Mouse (Mus musculus) limb, embryonic 13.5 days (tissue): ENCODE measurements around the gene Ttc33. TPM values are rescaled to one million over a fixed set of nuclear protein-coding genes. Genes with fewer than 3 reads are reported as not detected.
A peak's percentile ranks its signal among the peaks of the same experiment; 100 is the strongest.

Source experiments
- ATAC-seq: fragments of 200-750 bp; cut with Nextera tagmentation; 2 replicates; pipeline ENCODE4 v1.8.0; 2017; ENCODE audit warnings: low read depth, moderate number of reproducible peaks, moderate TSS enrichment; ENCODE audit not compliant: low FRiP score
- H3K27ac ChIP-seq: fragments of 300-500 bp; sonication (generic); 2 replicates; pipeline ENCODE4 v1.5.1; 2015; ENCODE audit warnings: inconsistent platforms, mild to moderate bottlenecking, moderate library complexity
- H3K27me3 ChIP-seq: fragments of 300-500 bp; sonication (generic); 2 replicates; pipeline ENCODE4 v1.6.1; 2015; ENCODE audit warnings: mild to moderate bottlenecking, inconsistent platforms
- H3K36me3 ChIP-seq: fragments of 300-500 bp; sonication (generic); 2 replicates; pipeline ENCODE4 v1.6.1; 2015; ENCODE audit warnings: inconsistent platforms, mild to moderate bottlenecking, moderate library complexity
- H3K4me1 ChIP-seq: fragments of 300-500 bp; sonication (generic); 2 replicates; pipeline ENCODE4 v1.6.1; 2015; ENCODE audit warnings: inconsistent platforms
- H3K4me2 ChIP-seq: fragments of 300-500 bp; sonication (generic); replicated peaks from 2 replicates; pipeline ENCODE4 v1.6.1; 2015; ENCODE audit warnings: inconsistent platforms, mild to moderate bottlenecking, moderate library complexity
- H3K4me3 ChIP-seq: fragments of 300-500 bp; sonication (generic); 2 replicates; pipeline ENCODE4 v1.5.1; 2015; ENCODE audit warnings: moderate library complexity, mild to moderate bottlenecking, inconsistent platforms
- H3K9ac ChIP-seq: fragments of 300-500 bp; sonication (generic); 2 replicates; pipeline ENCODE4 v1.6.1; 2015; ENCODE audit warnings: mild to moderate bottlenecking, inconsistent platforms
- H3K9me3 ChIP-seq: fragments of 300-500 bp; sonication (generic); 2 replicates; pipeline ENCODE4 v1.6.1; 2016; ENCODE audit warnings: inconsistent platforms
- WGBS: fragments of 180-500 bp; shearing (Covaris S2); methylation state at CpG from one replicate; pipeline ENCODE4 v1.1.7; 2015; 5-methylcytosine and 5-hydroxymethylcytosine counted together
- polyA plus RNA-seq: library from polyadenylated mRNA; unstranded; fragments of >200 nt; fragmentation: Nextera tagmentation; extraction: Ambion mirVana; gene quantifications from 2 replicates; pipeline ENCODE4 v1.2.1, GENCODE M21; 2015

Gene Ttc33
- polyA plus RNA-seq, 1 experiment from 2014 or later, result 41.5 TPM

- H3K9ac ChIP-seq, result no peak overlapping the region
- H3K9me3 ChIP-seq, result no peaks in the 10 kb centered on the region
- 0 out of 2 replicates have a peak, but pooled peaks cover 5% of the 10 kb centered on the region for H3K27me3 ChIP-seq
- H3K4me3 ChIP-seq, result no peak overlapping the region
- no peak for ATAC-seq
- H3K27ac ChIP-seq, result no peak overlapping the region
- peaks cover 14% of the 10 kb centered on the region; the same call in 1 of the 2 replicates for H3K4me1 ChIP-seq
- 14% methylated on average over 6 of the region's 6 CpGs for whole genome bisulfite sequencing
- H3K4me2 ChIP-seq, result 0 out of 2 replicates have a peak overlapping the region, but pooled peaks have one; percentile 31
- no peaks in the 10 kb centered on the region for H3K36me3 ChIP-seq
Observed at GRCm38 (mm10) chr15:5236538-5236937, 51.2 kb downstream of the Ttc33 start.

GRCm38 (mm10) chr15:5237012-5237660 is 51.8 kb downstream of the Ttc33 start:
- 65% methylated on average over 7 of the region's 7 CpGs for WGBS
- no peak for ATAC-seq
- peaks cover 18% of the 10 kb centered on the region; the same call in 1 of the 2 replicates for H3K4me1 ChIP-seq

GRCm38 (mm10) chr15:5238073-5238472 is 52.7 kb downstream of the Ttc33 start:
- Histone ChIP-seq H3K9me3 (no peaks in the 10 kb centered on the region), H3K36me3 (no peaks in the 10 kb centered on the region), H3K4me2 (no peak overlapping the region), H3K4me3 (no peak overlapping the region), H3K27ac (no peak overlapping the region), H3K9ac (no peak overlapping the region), H3K4me1 (peaks cover 26% of the 10 kb centered on the region), H3K27me3 (peaks cover 18% of the 10 kb centered on the region)
- ATAC-seq, result no peak
- WGBS, result 75% methylated on average over 7 of the region's 7 CpGs

More at GRCm38 (mm10) chr15:5237012-5237660, 51.8 kb downstream of the Ttc33 start:
- peaks cover 9% of the 10 kb centered on the region; the same call in 1 of the 2 replicates for H3K27me3 ChIP-seq
- no peaks in the 10 kb centered on the region for H3K9me3 ChIP-seq
- H3K27ac ChIP-seq, result no peak overlapping the region
- H3K4me2 ChIP-seq, result no peak overlapping the region
- no peak overlapping the region for H3K4me3 ChIP-seq
- no peak overlapping the region for H3K9ac ChIP-seq
- no peaks in the 10 kb centered on the region for H3K36me3 ChIP-seq

DNA sequence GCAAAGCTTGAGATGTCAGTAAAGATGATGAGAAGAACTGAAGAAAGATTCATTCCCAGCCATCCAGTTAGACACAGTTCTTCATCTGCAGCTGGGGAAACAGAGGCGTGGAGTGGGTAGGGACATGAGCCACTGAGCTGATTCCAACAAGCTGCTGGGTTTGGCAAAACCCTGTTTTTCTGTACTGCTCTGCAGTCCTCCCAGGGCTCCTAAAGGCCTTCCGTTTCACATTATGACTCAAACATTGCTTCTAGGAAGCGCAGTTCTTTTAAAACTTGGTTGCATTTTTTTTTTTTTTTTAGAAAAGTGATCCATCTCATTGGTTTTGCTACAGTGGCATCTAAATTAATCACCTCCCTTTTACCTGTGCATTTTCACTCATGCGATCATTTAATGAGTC is 53.2 kb downstream of the Ttc33 start:
- H3K4me3 ChIP-seq, result no peak overlapping the region
- 66% methylated on average over 4 of the region's 4 CpGs for WGBS

GRCm38 (mm10) chr15:5239361-5239760 is 54.0 kb downstream of the Ttc33 start:
- Histone ChIP-seq H3K4me1 (peaks cover 35% of the 10 kb centered on the region), H3K36me3 (no peaks in the 10 kb centered on the region), H3K27me3 (peaks cover 29% of the 10 kb centered on the region), H3K4me2 (peak overlapping the region; percentile 100), H3K9me3 (no peaks in the 10 kb centered on the region), H3K9ac (no peak overlapping the region), H3K27ac (no peak overlapping the region), H3K4me3 (no peak overlapping the region)
- ATAC-seq, result no peak
- WGBS, result 85% methylated on average over 4 of the region's 4 CpGs

More for the DNA sequence above, 53.2 kb downstream of the Ttc33 start:
- H3K27me3 ChIP-seq, result peaks cover 23% of the 10 kb centered on the region
- no peak overlapping the region for H3K9ac ChIP-seq
- H3K36me3 ChIP-seq, result no peaks in the 10 kb centered on the region
- H3K9me3 ChIP-seq, result no peaks in the 10 kb centered on the region
- no peak for ATAC-seq
- H3K4me2 ChIP-seq, result no peak overlapping the region
- peaks cover 31% of the 10 kb centered on the region for H3K4me1 ChIP-seq
- no peak overlapping the region for H3K27ac ChIP-seq

DNA sequence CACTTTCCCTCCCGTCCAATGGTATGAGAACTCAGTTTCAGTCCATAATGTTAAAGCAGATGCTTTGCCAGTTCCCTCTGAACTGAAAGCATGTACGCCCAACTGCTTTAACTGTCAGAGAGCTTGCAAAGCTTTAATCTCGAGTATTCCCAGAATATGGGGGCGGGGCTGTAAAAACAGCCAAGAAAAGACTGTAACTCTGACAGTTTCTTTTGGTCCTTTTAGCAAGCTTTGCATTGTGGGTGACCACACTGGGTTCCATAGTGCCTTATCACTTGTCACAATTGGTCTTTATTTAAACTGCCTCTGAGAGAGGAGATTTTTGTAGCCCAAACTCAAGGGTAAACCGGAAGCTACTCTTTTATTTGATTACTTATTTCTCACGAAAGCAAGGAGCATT is 54.6 kb downstream of the Ttc33 start:
- peaks cover 34% of the 10 kb centered on the region for H3K27me3 ChIP-seq
- H3K4me3 ChIP-seq, result no peak overlapping the region
- no peak overlapping the region for H3K27ac ChIP-seq
- no peaks in the 10 kb centered on the region for H3K36me3 ChIP-seq
- WGBS, result 66% methylated on average over 6 of the region's 6 CpGs
- H3K4me1 ChIP-seq, result peaks cover 40% of the 10 kb centered on the region
- H3K9me3 ChIP-seq, result no peaks in the 10 kb centered on the region
- no peak overlapping the region for H3K9ac ChIP-seq
- peak overlapping the region; percentile 100 for H3K4me2 ChIP-seq
- ATAC-seq, result no peak

DNA sequence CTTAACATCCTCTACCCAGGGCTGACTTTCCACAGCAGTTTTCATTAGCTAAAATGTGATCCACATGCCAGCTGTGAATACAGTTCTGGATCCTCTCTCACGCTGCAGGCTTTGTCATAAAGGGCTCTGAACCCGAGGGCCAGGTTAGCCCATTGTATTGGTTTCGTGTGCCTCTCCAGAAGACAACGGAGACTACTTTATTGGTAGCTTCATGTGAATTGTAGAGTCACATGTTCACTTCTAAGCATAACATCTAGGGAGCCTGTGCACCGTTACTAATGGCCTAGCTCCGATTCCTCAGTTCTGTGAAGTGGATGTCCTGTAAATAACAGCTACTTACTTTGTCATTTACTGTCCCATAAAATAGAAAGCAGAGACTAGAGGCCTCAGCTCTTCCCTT is 55.0 kb downstream of the Ttc33 start:
- Histone ChIP-seq H3K4me2 (peak overlapping the region; percentile 100), H3K27me3 (peaks cover 38% of the 10 kb centered on the region), H3K9ac (peak overlapping the region; percentile 31; the same call in 1 of the 2 replicates), H3K4me1 (peaks cover 38% of the 10 kb centered on the region), H3K36me3 (no peaks in the 10 kb centered on the region), H3K9me3 (no peaks in the 10 kb centered on the region), H3K4me3 (peak overlapping the region; percentile 2; the same call in 1 of the 2 replicates), H3K27ac (no peak overlapping the region)
- 52% methylated on average over 6 of the region's 6 CpGs for WGBS
- no peak for ATAC-seq

GRCm38 (mm10) chr15:5241304-5242201 is 56.2 kb downstream of the Ttc33 start:
- H3K4me1 ChIP-seq, result peaks cover 33% of the 10 kb centered on the region
- ATAC-seq, result peak; percentile 24; the same call in 1 of the 2 replicates
- H3K27ac ChIP-seq, result no peak overlapping the region
- H3K4me2 ChIP-seq, result peak overlapping the region; percentile 100
- peak overlapping the region; percentile 74 for H3K9ac ChIP-seq
- H3K36me3 ChIP-seq, result no peaks in the 10 kb centered on the region
- WGBS, result 14% methylated on average over 12 of the region's 12 CpGs
- H3K9me3 ChIP-seq, result no peaks in the 10 kb centered on the region
- H3K4me3 ChIP-seq, result peak overlapping the region; percentile 61
- peaks cover 44% of the 10 kb centered on the region for H3K27me3 ChIP-seq

- Histone ChIP-seq H3K9me3 (no peaks in the 10 kb centered on the region), H3K27ac (no peak overlapping the region), H3K4me2 (peak overlapping the region; percentile 100), H3K4me1 (peaks cover 33% of the 10 kb centered on the region), H3K4me3 (peak overlapping the region; percentile 61), H3K27me3 (peaks cover 44% of the 10 kb centered on the region), H3K36me3 (no peaks in the 10 kb centered on the region), H3K9ac (peak overlapping the region; percentile 74)
- ATAC-seq, result peak; percentile 4; the same call in 1 of the 2 replicates
- 3% methylated on average over 61 of the region's 61 CpGs for WGBS
Observed at GRCm38 (mm10) chr15:5242241-5243035, 57.1 kb downstream of the Ttc33 start.

- Histone ChIP-seq H3K27ac (no peak overlapping the region), H3K4me2 (peak overlapping the region; percentile 100), H3K9ac (peak overlapping the region; percentile 74), H3K27me3 (peaks cover 44% of the 10 kb centered on the region), H3K4me1 (peaks cover 33% of the 10 kb centered on the region), H3K36me3 (no peaks in the 10 kb centered on the region), H3K4me3 (peak overlapping the region; percentile 61), H3K9me3 (no peaks in the 10 kb centered on the region)
- 7% methylated on average over 40 of the region's 40 CpGs for WGBS
- ATAC-seq, result no peak; the same call in 1 of the 2 replicates
Observed at GRCm38 (mm10) chr15:5243036-5243958, 58.0 kb downstream of the Ttc33 start.
